Mouse (Mus musculus): Measurements from ENCODE around the gene Mfsd4b5.

- TF ChIP-seq POLR2A (IDR thresholded peaks at IDR 0.05; ENCODE audit: borderline replicate concordance, insufficient read depth, low read length) (no peak), CTCF (IDR thresholded peaks at IDR 0.05; ENCODE audit: borderline replicate concordance, insufficient read depth, low read depth, low read length) (no peak)
Observed at GRCm38 (mm10) chr10:40034956-40035355, 48.5 kb upstream of the Mfsd4b5 start.
